Mouse (Mus musculus): ENCODE measurements around the gene A530064D06Rik.
"Not testable (repeated sequence)": the region's sequence is repeated elsewhere in the genome, so short reads cannot be mapped to it uniquely, and the experiment has no call there.

The A530064D06Rik gene

DNA sequence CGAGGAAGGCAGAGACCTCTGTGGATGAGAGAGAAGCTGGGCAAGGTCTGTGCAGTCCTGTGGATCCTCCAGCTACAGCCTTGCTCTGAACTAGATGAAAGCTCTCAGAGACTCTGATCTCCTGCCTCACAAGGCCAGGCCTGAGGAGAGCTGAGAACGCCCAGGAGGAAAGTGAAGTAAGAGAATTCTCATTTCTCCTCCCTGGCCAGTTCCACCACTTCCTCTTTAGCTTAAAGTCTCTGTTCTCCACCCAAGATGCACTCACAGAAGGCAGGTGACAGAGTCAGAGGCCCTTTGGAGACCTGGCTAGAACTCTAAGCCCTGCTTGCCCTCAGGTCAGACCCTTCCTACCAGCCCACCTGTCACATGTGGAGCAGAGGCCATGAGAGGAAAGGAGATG lies at the start of gene A530064D06Rik:
TSS of gene A530064D06Rik (minus strand) at position 173 of the 400 bp plus-strand sequence.
- in situ Hi-C loops (cut with MboI; ENCODE audit: low pct_unique_long_range_greater_than_20kb in 1 of 2, low sequenced_read_pairs in 2 of 2, unreplicated experiment in 1 of 2), result not testable (repeated sequence)

DNA sequence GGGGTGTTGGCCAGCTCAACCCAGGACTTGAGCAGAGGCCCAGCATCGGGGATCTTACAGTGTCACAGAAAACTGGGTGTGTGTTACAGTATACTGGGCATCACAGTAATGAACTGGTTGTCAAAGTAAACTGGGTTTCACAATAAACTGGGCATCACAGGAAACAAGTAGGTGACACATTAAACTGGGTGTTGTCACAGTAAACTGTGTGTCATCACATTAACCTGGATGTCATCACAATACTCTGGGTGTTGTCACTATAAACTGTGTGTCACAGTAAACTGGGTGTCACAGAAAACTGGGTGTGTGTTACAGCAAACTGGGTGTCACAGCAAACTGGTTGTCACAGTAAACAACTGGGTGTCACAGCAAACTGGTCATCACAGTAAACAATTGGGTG lies 48.4 kb upstream of the A530064D06Rik start:
- in situ Hi-C loops (cut with MboI; ENCODE audit: low pct_unique_long_range_greater_than_20kb in 1 of 2, low sequenced_read_pairs in 2 of 2, unreplicated experiment in 1 of 2), result no loop called here

DNA sequence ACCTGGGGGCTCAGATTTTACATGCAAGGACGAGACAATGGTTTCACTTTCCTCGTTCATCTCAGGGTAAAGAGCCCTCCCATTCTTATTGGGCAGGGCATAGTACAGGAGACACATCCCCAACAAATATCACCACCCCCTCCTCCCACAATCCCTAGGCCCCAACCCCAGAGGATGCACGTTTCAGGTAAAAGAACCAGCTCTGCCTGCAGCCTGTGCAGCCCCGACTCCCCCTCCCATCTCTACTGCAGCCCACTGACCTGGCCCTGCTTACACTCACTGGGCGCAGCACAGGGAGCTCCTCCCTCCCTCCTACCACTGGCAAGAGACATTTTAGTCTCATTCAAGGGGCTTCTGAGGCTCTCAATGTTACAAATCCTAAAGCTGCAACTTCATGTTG lies 46.4 kb upstream of the A530064D06Rik start:
- in situ Hi-C loops (cut with MboI; ENCODE audit: low pct_unique_long_range_greater_than_20kb in 1 of 2, low sequenced_read_pairs in 2 of 2, unreplicated experiment in 1 of 2), result no loop called here

DNA sequence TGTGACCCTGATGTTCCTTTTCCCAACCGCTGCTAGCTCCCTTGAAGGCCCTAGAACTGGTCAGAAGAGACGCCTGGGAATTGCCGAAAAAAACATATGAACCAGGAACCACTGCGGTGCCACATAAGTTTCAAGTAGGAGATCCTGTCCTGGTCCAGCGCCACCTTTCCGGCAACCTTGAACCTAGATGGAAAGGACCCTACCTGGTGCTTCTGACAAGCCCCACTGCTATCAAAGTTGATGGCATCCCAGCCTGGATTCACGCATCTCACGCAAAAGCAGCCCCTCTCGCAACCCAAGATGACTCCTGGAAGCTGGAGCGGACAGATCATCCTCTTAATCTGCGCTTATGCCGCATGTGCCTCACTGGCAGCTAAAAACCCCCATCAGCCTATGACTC lies 45.5 kb upstream of the A530064D06Rik start:
- in situ Hi-C loops (cut with MboI; ENCODE audit: low pct_unique_long_range_greater_than_20kb in 1 of 2, low sequenced_read_pairs in 2 of 2, unreplicated experiment in 1 of 2), result no loop called here

DNA sequence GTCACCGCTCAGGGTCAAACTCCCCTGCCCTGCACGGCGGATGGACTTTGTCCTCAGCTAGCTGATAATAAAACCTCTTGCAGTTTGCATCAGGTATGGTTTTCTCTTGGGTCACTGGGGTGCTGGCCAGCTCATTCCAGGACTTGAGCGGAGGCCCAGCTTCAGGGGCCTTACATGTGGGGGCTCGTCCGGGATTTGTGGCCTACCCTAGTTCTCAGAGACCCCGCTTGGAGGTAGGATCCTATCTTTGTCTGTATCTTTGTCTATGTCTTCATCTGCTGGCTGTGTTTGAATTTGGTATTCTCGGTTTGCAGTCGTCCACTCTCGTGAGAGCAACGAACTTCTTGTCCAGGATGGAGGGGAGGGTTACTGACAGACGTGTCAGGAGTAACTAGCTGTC lies 36.0 kb upstream of the A530064D06Rik start:
- in situ Hi-C loops (cut with MboI; ENCODE audit: low pct_unique_long_range_greater_than_20kb in 1 of 2, low sequenced_read_pairs in 2 of 2, unreplicated experiment in 1 of 2), result no loop called here

DNA sequence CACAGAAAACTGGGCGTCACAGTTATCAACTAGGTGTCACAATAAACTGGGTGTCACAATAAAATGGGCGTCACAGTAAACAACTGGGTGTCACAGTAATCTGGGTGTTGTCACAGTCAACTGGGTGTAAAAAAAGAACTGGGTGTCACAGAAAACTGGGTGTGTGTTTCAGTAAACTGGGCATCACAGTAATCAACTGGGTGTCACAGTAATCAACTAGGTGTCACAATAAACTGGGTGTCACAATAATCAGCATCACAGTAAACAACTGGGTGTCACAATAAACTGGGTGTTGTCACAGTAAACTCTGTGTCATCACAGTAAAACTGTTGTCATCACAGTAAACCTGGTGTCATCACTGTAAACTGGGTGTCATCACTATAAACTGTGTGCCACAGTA lies 25.3 kb upstream of the A530064D06Rik start:
- in situ Hi-C loops (cut with MboI; ENCODE audit: low pct_unique_long_range_greater_than_20kb in 1 of 2, low sequenced_read_pairs in 2 of 2, unreplicated experiment in 1 of 2), result no loop called here

DNA sequence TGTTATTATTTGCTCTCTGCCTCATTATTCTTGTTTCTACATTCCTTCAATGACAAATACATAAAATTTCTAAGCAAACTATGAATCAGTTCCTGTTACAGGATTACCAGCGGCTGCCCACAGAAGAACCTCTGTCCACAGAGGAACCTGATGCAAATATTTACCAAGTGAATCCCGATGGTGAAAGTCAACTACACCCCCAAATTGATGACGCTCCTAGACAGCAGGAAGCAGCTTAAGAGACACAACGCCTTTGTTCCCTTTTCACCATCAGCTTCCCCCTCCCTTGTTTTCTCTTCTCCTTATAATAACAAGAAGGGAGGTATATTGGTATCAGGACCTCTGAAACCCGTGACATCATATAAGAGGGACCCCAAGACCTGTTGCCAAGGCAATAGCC lies 18.2 kb upstream of the A530064D06Rik start:
- in situ Hi-C loops (cut with MboI; ENCODE audit: low pct_unique_long_range_greater_than_20kb in 1 of 2, low sequenced_read_pairs in 2 of 2, unreplicated experiment in 1 of 2), result no loop called here

DNA sequence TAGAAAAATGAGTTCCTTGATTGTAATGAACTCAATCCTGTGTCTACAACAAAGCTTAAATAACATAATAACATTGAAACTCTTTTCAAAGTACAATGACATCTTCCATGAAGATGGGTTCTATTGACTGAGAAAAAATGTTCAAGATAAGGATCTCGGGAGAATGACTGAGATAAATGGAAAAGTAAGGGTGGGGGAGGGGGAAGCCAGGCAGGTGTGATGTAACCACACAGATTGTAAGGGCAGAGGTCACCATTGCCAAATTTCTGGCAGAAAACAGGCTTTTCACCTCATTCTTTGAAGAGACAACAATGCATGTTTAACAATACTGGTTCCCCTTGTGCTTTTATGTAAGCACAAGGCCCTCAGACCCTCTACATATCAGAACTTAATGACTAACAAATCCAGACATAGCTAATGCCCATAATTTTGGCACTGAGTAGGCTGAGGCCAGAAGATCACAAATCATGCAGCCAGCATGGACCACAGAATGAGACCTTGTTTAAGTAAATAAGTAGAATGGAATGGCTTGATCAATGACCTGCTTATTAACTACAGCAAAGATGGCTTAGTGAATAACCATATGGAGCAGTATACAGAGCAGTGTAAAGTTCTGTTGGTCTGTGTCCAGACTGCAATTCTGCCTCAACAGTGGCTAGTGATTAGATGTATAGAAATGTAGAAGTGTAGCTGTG lies 9.5 kb downstream of the A530064D06Rik start:
- in situ Hi-C loops (cut with MboI; ENCODE audit: low pct_unique_long_range_greater_than_20kb in 1 of 2, low sequenced_read_pairs in 2 of 2, unreplicated experiment in 1 of 2), result no loop called here

DNA sequence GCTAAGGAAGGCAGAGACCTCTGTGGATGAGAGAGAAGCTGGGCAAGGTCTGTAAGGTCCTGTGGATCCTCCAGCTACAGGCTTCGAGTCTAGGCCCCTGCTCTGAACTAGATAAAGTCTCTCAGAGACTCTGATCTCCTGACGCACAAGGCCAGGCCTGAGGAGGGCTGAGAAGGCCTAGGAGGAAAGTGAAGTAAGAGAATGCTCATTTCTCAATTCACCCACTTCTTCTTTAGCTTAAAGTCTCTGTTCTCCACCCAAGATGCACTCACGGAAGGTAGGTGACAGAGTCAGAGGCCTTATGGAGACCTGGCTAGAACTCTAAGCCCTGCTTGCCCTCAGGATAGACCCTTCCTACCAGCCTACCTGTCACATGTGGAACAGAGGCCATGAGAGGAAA lies 21.0 kb downstream of the A530064D06Rik start, which contains the start of gene 9830107B12Rik:
TSS of gene 9830107B12Rik (minus strand) at position 149 of the 400 bp plus-strand sequence.
- in situ Hi-C loops (cut with MboI; ENCODE audit: low pct_unique_long_range_greater_than_20kb in 1 of 2, low sequenced_read_pairs in 2 of 2, unreplicated experiment in 1 of 2), result loop anchor here in 1 of 2 experiments (10.0 kb wide), 1 partner anchor 89 kb away; the partner anchor contains the start of gene Trem1

DNA sequence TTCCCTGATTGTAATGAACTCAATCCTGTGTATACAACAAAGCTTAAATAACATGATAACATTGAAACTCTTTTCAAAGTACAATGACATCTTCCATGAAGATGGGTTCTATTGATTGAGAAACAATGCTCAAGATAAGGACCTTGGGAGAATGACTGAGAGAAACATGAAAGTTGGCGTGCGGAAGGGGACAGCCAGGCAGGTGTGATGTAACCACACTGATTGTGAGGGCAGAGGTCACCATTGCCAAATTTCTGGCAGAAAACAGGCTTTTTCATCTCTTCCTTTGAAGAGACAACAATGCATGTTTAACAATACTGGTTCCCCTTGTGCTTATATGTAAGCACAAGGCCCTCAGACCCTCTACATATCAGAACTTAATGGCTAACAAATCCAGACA lies 34.3 kb downstream of the A530064D06Rik start:
- in situ Hi-C loops (cut with MboI; ENCODE audit: low pct_unique_long_range_greater_than_20kb in 1 of 2, low sequenced_read_pairs in 2 of 2, unreplicated experiment in 1 of 2), result no loop called here

DNA sequence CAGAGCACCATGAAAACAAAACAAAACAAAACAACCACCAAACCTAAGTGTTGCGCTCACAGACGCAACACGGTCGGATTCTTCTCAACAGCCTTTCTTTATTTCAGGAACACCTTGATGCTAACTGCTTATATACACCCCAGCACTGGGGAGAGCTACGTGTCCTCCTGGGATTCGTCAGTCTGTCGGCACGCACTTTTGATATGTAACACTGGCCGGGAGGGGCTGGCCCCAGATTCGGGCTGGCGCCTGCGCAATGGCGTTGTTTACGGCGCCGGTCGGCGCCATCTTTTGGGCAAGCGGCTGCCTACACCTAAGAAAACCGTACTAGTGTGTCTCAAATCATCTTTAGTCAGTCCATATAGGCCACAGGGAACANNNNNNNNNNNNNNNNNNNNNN lies 46.6 kb downstream of the A530064D06Rik start:
- in situ Hi-C loops (cut with MboI; ENCODE audit: low pct_unique_long_range_greater_than_20kb in 1 of 2, low sequenced_read_pairs in 2 of 2, unreplicated experiment in 1 of 2), result no loop called here

DNA sequence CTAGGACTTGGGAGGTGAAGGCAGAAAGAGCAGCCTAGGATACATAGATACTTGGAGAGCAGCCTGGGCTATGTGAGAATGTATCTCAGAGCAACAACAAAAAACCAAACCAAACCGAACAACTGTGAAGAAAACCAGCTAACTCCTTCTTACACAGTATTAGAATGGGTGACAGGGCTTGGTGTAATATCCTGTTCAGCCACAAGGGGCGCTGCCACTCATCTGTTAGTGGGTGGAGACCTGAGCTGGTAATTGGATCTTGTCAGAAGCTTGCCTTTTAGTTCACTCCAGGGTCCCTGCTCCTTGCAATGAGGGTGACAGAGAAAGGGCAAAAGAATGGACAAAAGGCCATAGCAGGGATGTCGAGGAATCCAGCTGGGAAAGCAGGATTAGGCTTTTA lies 47.4 kb downstream of the A530064D06Rik start:
- in situ Hi-C loops (cut with MboI; ENCODE audit: low pct_unique_long_range_greater_than_20kb in 1 of 2, low sequenced_read_pairs in 2 of 2, unreplicated experiment in 1 of 2), result loop anchor here in 1 of 2 experiments (10.0 kb wide), 1 partner anchor 225 kb away; the partner anchor contains the start of gene Trem2

DNA sequence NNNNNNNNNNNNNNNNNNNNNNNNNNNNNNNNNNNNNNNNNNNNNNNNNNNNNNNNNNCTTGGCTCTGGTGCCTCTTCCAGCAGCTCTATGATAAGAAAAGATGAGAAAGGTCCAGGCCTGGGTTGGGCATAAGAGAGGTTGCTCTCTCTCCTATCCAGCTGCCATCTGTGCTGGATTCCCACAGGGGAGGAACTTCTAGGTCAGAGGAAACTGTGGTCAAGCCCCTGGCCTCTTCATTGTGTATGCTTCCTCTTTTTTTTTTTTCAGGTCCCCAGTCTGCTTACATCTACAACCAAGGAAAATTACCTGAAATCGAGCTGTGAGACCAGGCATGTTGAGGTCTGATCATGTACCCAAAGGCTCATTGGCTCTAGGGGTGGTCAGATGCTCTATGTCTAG lies 48.5 kb downstream of the A530064D06Rik start:
- in situ Hi-C loops (cut with MboI; ENCODE audit: low pct_unique_long_range_greater_than_20kb in 1 of 2, low sequenced_read_pairs in 2 of 2, unreplicated experiment in 1 of 2), result loop anchor here in 1 of 2 experiments (10.0 kb wide), 1 partner anchor 226 kb away; the partner anchor contains the start of gene Trem2

DNA sequence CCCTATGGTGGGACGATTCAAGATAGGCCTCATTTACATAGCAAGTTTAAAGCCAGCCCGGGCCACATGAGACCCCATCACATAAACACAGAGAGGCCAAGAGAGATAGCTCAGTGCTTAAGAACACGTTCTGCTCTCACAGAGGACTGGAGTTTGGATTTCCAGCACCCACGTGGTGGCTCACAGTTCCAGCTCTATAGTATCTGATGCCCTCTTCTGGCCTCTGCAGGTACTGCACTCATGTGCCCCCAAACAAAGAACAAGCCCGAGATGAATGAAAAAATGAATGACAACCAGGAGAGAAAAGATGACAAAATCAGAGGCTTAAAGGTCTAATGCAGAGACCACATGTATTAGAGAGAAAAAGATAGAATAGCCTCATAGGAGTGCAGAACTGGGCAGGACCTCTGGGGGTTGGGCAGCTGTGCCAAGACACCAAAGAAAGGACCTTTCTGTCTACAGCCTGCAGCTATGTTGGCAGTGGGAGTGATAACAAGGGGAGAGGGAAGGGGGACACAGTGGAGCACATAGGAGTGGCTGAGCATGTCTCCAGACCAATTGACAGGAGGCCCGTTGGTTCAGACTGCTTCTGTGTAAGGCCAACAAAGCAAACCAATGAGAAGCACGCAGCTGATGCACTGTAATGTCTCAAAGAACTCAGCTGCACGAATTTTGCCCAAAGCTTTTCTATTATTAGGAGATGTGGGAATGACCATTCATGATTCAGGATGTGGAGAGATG lies 56.4 kb downstream of the A530064D06Rik start:
- in situ Hi-C loops (cut with MboI; ENCODE audit: low pct_unique_long_range_greater_than_20kb in 1 of 2, low sequenced_read_pairs in 2 of 2, unreplicated experiment in 1 of 2), result loop anchor here in 1 of 2 experiments (10.0 kb wide), 1 partner anchor 234 kb away; the partner anchor contains the start of gene Trem2

DNA sequence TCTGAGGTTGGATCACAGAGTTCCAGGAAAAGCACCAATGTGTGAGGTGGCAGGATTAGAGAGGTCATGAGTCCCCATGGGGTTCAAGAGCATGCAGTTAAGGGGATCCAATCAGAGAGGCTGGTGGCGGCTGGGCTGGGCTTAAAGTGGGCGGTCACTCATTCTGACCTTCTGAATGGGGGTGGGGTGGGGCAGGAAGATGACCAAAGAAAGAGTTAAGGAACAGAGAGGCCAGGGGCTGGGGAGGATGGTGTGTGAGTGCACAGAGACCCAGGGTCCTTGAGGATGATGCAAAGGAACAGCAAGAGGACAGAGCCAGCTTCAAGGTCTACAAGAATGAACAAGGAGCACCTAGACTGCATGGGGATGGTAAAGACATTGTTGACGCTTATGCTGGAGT lies 58.6 kb downstream of the A530064D06Rik start:
- in situ Hi-C loops (cut with MboI; ENCODE audit: low pct_unique_long_range_greater_than_20kb in 1 of 2, low sequenced_read_pairs in 2 of 2, unreplicated experiment in 1 of 2), result no loop called here

DNA sequence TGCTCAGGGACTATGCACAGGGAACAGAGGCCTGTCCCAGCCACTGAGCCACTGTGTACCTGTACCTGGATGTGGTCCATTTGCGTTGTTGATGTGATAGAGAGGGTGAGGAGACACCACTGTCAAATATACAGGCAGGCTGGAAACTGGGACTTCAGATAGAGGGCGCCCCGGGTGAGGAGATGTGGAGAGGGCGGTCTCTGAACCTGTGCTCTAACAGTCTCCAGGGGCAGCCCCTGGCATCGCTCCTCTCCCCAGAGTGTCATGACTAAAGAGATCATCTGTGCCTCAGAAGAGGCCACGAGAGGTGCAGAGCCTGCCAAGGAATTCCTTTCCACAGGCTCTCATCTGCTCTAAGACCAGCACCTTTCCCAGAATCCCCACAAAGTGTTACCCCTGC lies 59.2 kb downstream of the A530064D06Rik start:
- in situ Hi-C loops (cut with MboI; ENCODE audit: low pct_unique_long_range_greater_than_20kb in 1 of 2, low sequenced_read_pairs in 2 of 2, unreplicated experiment in 1 of 2), result no loop called here

DNA sequence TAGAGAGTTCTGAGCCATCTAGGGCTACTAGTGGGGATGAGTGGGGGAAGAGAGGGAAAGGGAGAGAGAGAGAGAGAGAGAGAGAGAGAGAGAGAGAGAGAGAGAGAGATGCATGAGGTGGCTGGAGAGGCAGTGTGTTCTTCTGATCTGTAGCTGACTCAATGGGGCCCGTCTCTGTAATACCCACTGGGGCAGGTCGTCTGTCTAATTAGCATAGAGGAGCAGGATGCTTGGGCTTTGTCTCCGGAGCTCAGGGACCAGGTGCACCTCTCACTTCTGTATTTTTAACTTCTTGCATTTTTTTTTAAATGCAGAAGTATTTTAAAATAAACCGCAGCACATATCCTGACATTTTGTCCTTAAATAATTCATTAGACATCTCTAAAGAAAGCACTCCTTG lies 59.7 kb downstream of the A530064D06Rik start:
- in situ Hi-C loops (cut with MboI; ENCODE audit: low pct_unique_long_range_greater_than_20kb in 1 of 2, low sequenced_read_pairs in 2 of 2, unreplicated experiment in 1 of 2), result no loop called here

DNA sequence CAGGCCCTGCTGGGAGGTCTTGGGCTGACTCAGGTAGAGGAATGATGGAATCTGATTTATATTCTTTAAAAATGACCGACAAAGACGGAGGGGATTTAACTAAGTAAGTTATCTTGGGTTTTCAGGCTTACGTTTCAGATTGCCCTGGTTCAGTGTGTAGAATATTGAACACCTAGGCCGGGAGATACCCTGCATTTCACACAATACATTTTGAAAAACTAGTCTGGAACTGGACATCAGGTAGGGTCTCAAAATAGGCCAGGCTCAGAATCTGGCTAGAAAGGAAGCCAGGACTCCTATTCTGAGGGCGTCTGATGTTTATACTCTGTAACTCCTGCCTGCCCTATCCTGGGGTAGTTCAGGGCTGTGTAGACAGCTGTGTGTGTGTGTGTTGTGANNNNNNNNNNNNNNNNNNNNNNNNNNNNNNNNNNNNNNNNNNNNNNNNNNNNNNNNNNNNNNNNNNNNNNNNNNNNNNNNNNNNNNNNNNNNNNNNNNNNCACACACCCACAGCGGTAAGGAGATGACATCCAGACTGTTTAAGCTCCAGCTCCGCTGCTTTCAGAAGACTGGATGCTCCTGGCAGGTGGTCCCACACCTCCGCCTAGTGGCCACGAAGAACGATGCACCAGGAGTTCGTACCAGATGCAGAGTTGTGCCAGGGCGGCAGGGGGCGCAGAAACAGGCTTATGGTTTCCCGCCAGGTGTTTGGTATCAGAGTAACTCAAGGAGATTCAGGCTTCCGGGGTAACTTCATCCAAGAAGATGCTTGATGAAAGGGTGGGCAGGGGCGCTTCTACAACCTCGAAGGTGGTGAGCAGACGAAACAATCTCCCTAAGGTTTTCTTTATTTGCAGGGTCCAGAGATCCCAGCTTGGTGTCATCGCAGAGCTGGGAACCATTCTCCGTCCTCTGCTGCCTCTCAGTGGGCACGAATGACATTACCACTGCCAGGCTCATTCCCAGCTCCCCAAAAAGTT lies 66.3 kb downstream of the A530064D06Rik start:
- in situ Hi-C loops (cut with MboI; ENCODE audit: low pct_unique_long_range_greater_than_20kb in 1 of 2, low sequenced_read_pairs in 2 of 2, unreplicated experiment in 1 of 2), result no loop called here
